Mouse (Mus musculus) G1E (cell line): ENCODE measurements around the gene Ube2cbp. TPM values are rescaled to one million over a fixed set of nuclear protein-coding genes. Genes with fewer than 3 reads are reported as not detected.

Experiments
- ATAC-seq: 2 replicates; pipeline ENCODE4 v1.8.0; 2016; ENCODE audit warnings: mild to moderate bottlenecking; ENCODE audit not compliant: insufficient number of reproducible peaks, poor library complexity, low FRiP score, severe bottlenecking; ENCODE audit errors: extremely low read depth
- DNase-seq: peaks from one replicate; pipeline ENCODE4 v3.0.0; 2012; ENCODE audit warnings: low spot score
- H3K27me3 ChIP-seq: 2 replicates; pipeline ENCODE4 v1.6.1; 2012; ENCODE audit warnings: mild to moderate bottlenecking, low read length, inconsistent platforms; ENCODE audit not compliant: insufficient read depth
- H3K36me3 ChIP-seq: replicated peaks from 2 replicates; pipeline ENCODE3; 2012; ENCODE audit warnings: mild to moderate bottlenecking, inconsistent platforms
- H3K4me1 ChIP-seq: 2 replicates; pipeline ENCODE4 v1.6.1; 2012; ENCODE audit warnings: low read depth, low read length, inconsistent platforms, mixed read lengths; ENCODE audit not compliant: insufficient read depth
- H3K4me3 ChIP-seq: 2 replicates; pipeline ENCODE4 v1.5.1; 2012; ENCODE audit warnings: low read depth, mild to moderate bottlenecking, inconsistent platforms, low read length, moderate library complexity, mixed read lengths
- H3K9me3 ChIP-seq: replicated peaks from 2 replicates; pipeline ENCODE4 v1.6.1; 2012; ENCODE audit warnings: inconsistent platforms
- CTCF ChIP-seq: IDR thresholded peaks from 2 replicates; pipeline ENCODE4 v1.5.1; 2012; ENCODE audit warnings: low read depth, low read length, inconsistent platforms, mixed read lengths
- GATA1 ChIP-seq: IDR thresholded peaks from 2 replicates; pipeline ENCODE4 v1.6.1; 2012; ENCODE audit warnings: borderline replicate concordance, low read length, inconsistent platforms, mixed read lengths
- GATA2 ChIP-seq: IDR thresholded peaks from 2 replicates; pipeline ENCODE4 v1.6.1; 2012; ENCODE audit warnings: low read depth, low read length, inconsistent platforms, borderline replicate concordance
- POLR2AphosphoS5 ChIP-seq: IDR thresholded peaks from 2 replicates; pipeline ENCODE4 v1.6.1; 2012; ENCODE audit warnings: low read depth, low read length, inconsistent platforms; ENCODE audit not compliant: insufficient replicate concordance
- TAL1 ChIP-seq: conservative IDR thresholded peaks from 2 replicates; pipeline ENCODE4 v1.6.1; 2012; ENCODE audit warnings: low read depth, low read length, inconsistent platforms, mixed read lengths
- polyA plus RNA-seq: library from polyadenylated mRNA; stranded (reverse); fragments of >175 nt; gene quantifications from 2 replicates; pipeline ENCODE4 v1.2.3, GENCODE M21; 2012
- total RNA-seq, 2 experiments: library from RNA; stranded (forward) in 1 of 2; stranded (reverse) in 1 of 2; fragments of 200-1000 nt in 1 of 2; fragments of >200 nt in 1 of 2; fragmentation: Nextera tagmentation in 1 of 2; gene quantifications; 2 replicates each; pipeline ENCODE4 v1.2.3; 2014 to 2017

The Ube2cbp gene
- total RNA-seq (2014; fragmentation: Nextera tagmentation) (2.3 and 3.1 TPM in 2 replicates), total RNA-seq (2017) (4.2 and 6.3 TPM in 2 replicates), polyA plus RNA-seq (2.0 and 2.2 TPM in 2 replicates)

- DNase-seq, result peak; percentile 80
- TF ChIP-seq CTCF (peak; percentile 92), GATA1 (no peak)
- ATAC-seq, result peak; percentile 62
These were observed at the start of gene Ube2cbp for GRCm38 (mm10) chr9:86464151-86465105. TSS of gene Ube2cbp (minus strand) at chr9:86464950.

GRCm38 (mm10) chr9:86514390-86514789, 49.6 kb upstream of the Ube2cbp start:
- Histone ChIP-seq H3K27me3 (no peaks in the 10 kb centered on the region), H3K4me1 (no peaks in the 10 kb centered on the region), H3K9me3 (no peaks in the 10 kb centered on the region), H3K36me3 (peaks cover 57% of the 10 kb centered on the region), H3K4me3 (no peak overlapping the region)
- DNase-seq, result no peak
- ATAC-seq, result no peak
- TF ChIP-seq CTCF (no peak), TAL1 (no peak), GATA2 (no peak)

More at GRCm38 (mm10) chr9:86464151-86465105, at the start of gene Ube2cbp:
- Histone ChIP-seq H3K9me3 (no peaks in the 10 kb centered on the region), H3K36me3 (no peaks in the 10 kb centered on the region), H3K4me3 (peak within 1 kb of the TSS; percentile 85), H3K27me3 (no peaks in the 10 kb centered on the region), H3K4me1 (peaks cover 26% of the 10 kb centered on the region)

GRCm38 (mm10) chr9:86513733-86514132, 49.0 kb upstream of the Ube2cbp start:
- Histone ChIP-seq H3K4me3 (no peak overlapping the region), H3K9me3 (no peaks in the 10 kb centered on the region), H3K4me1 (no peaks in the 10 kb centered on the region), H3K36me3 (peaks cover 52% of the 10 kb centered on the region), H3K27me3 (no peaks in the 10 kb centered on the region)
- no peak for DNase-seq
- TF ChIP-seq TAL1 (no peak), POLR2AphosphoS5 (no peak), GATA1 (no peak), GATA2 (no peak)
- ATAC-seq, result no peak

- no peak overlapping the region for H3K4me3 ChIP-seq
- no peaks in the 10 kb centered on the region for H3K9me3 ChIP-seq
- ATAC-seq, result no peak
- H3K4me1 ChIP-seq, result peaks cover 2% of the 10 kb centered on the region; the same call in 1 of the 2 replicates
- DNase-seq, result no peak
- H3K27me3 ChIP-seq, result no peaks in the 10 kb centered on the region
- H3K36me3 ChIP-seq, result peaks cover 34% of the 10 kb centered on the region
- TF ChIP-seq TAL1 (no peak), POLR2AphosphoS5 (no peak), GATA1 (no peak), CTCF (no peak)
These were observed 42.7 kb upstream of the Ube2cbp start for GRCm38 (mm10) chr9:86507437-86507836.

GRCm38 (mm10) chr9:86499083-86499482, 34.3 kb upstream of the Ube2cbp start:
- no peak for TF ChIP-seq GATA2
- H3K27me3 ChIP-seq, result no peaks in the 10 kb centered on the region
- no peak overlapping the region for H3K4me3 ChIP-seq
- no peak for DNase-seq
- no peaks in the 10 kb centered on the region for H3K4me1 ChIP-seq
- no peak for ATAC-seq
- peaks cover 40% of the 10 kb centered on the region for H3K36me3 ChIP-seq
- no peaks in the 10 kb centered on the region for H3K9me3 ChIP-seq

- H3K27me3 ChIP-seq, result no peaks in the 10 kb centered on the region
- H3K4me3 ChIP-seq, result no peak overlapping the region
- no peaks in the 10 kb centered on the region for H3K4me1 ChIP-seq
- no peak for ATAC-seq
- no peaks in the 10 kb centered on the region for H3K9me3 ChIP-seq
- no peak for DNase-seq
- H3K36me3 ChIP-seq, result peaks cover 44% of the 10 kb centered on the region
- TF ChIP-seq TAL1 (no peak), POLR2AphosphoS5 (no peak), CTCF (no peak), GATA2 (no peak), GATA1 (no peak)
These were observed 31.5 kb upstream of the Ube2cbp start for GRCm38 (mm10) chr9:86496261-86496660.

- Histone ChIP-seq H3K27me3 (no peaks in the 10 kb centered on the region), H3K36me3 (peaks cover 41% of the 10 kb centered on the region)
- DNase-seq, result no peak
These were observed 27.0 kb upstream of the Ube2cbp start for GRCm38 (mm10) chr9:86491740-86492139.

More at GRCm38 (mm10) chr9:86491740-86492139, 27.0 kb upstream of the Ube2cbp start:
- no peak overlapping the region for H3K4me3 ChIP-seq
- no peaks in the 10 kb centered on the region for H3K9me3 ChIP-seq
- no peaks in the 10 kb centered on the region for H3K4me1 ChIP-seq
- TF ChIP-seq GATA1, result no peak
- TF ChIP-seq GATA2, result no peak
- TF ChIP-seq CTCF, result no peak
- no peak for TF ChIP-seq POLR2AphosphoS5
- TF ChIP-seq TAL1, result no peak
- no peak for ATAC-seq
